Mouse (Mus musculus) liver, postnatal 0 days (tissue): Measurements from ENCODE around the gene Fank1. TPM values are rescaled to one million over a fixed set of nuclear protein-coding genes. Genes with fewer than 3 reads are reported as not detected.

Experiments used
- ATAC-seq: fragments of 200-750 bp; cut with Nextera tagmentation; 2 replicates; pipeline ENCODE4 v1.8.0; 2017; ENCODE audit warnings: mild to moderate bottlenecking, moderate library complexity
- DNase-seq: peaks from one replicate; pipeline ENCODE4 v3.0.0-alpha.2; 2016
- H3K27ac ChIP-seq: fragments of 300-500 bp; sonication (generic); 2 replicates; pipeline ENCODE4 v1.5.1; 2014; ENCODE audit warnings: antibody characterized with exemption, moderate library complexity, mild to moderate bottlenecking, low read depth
- H3K27me3 ChIP-seq: fragments of 300-500 bp; sonication (generic); 2 replicates; pipeline ENCODE4 v1.6.1; 2014; ENCODE audit warnings: low read length, control low read depth, mixed read lengths; ENCODE audit not compliant: insufficient read depth
- H3K36me3 ChIP-seq: fragments of 300-500 bp; sonication (generic); replicated peaks from 2 replicates; pipeline ENCODE4 v1.6.1; 2014; ENCODE audit warnings: mild to moderate bottlenecking, control low read depth, low read length, moderate library complexity, mixed read lengths; ENCODE audit not compliant: insufficient read depth
- H3K4me1 ChIP-seq: fragments of 300-500 bp; sonication (generic); 2 replicates; pipeline ENCODE4 v1.6.1; 2014; ENCODE audit warnings: antibody characterized with exemption, mild to moderate bottlenecking, control low read depth; ENCODE audit not compliant: insufficient read depth
- H3K4me2 ChIP-seq: fragments of 300-500 bp; sonication (generic); 2 replicates; pipeline ENCODE4 v1.6.1; 2014; ENCODE audit warnings: low read depth, mild to moderate bottlenecking, low read length, moderate library complexity, mixed read lengths
- H3K4me3 ChIP-seq: fragments of 300-500 bp; sonication (generic); 2 replicates; pipeline ENCODE4 v1.5.1; 2014; ENCODE audit warnings: low read depth, low read length
- H3K9ac ChIP-seq: fragments of 300-500 bp; sonication (generic); replicated peaks from 2 replicates; pipeline ENCODE4 v1.6.1; 2014; ENCODE audit warnings: mild to moderate bottlenecking, moderate library complexity
- H3K9me3 ChIP-seq: fragments of 300-500 bp; sonication (generic); 2 replicates; pipeline ENCODE4 v1.6.1; 2016; ENCODE audit warnings: mild to moderate bottlenecking, control low read depth, low read length, mixed read lengths
- CTCF ChIP-seq: sonication (generic); IDR thresholded peaks from 2 replicates; pipeline ENCODE4 v1.5.1; 2016; ENCODE audit warnings: antibody characterized with exemption, low read depth
- EP300 ChIP-seq: IDR thresholded peaks from 2 replicates; pipeline ENCODE4 v1.6.1; 2016; ENCODE audit warnings: antibody characterized with exemption, low read depth, mild to moderate bottlenecking
- WGBS: fragments of 180-500 bp; shearing (Covaris S2); extraction: QIAGEN DNeasy Blood & Tissue Kit; methylation state at CpG from one replicate; pipeline ENCODE4 v1.1.7; 2014; ENCODE audit not compliant: insufficient replicate concordance; 5-methylcytosine and 5-hydroxymethylcytosine counted together
- polyA plus RNA-seq: library from polyadenylated mRNA; unstranded; fragments of >200 nt; fragmentation: Nextera tagmentation; extraction: Ambion mirVana; gene quantifications from 2 replicates; pipeline ENCODE4 v1.2.1, GENCODE M21; 2015

The Fank1 gene
- polyA plus RNA-seq, 1 experiment from 2014 or later, result not detected

DNA sequence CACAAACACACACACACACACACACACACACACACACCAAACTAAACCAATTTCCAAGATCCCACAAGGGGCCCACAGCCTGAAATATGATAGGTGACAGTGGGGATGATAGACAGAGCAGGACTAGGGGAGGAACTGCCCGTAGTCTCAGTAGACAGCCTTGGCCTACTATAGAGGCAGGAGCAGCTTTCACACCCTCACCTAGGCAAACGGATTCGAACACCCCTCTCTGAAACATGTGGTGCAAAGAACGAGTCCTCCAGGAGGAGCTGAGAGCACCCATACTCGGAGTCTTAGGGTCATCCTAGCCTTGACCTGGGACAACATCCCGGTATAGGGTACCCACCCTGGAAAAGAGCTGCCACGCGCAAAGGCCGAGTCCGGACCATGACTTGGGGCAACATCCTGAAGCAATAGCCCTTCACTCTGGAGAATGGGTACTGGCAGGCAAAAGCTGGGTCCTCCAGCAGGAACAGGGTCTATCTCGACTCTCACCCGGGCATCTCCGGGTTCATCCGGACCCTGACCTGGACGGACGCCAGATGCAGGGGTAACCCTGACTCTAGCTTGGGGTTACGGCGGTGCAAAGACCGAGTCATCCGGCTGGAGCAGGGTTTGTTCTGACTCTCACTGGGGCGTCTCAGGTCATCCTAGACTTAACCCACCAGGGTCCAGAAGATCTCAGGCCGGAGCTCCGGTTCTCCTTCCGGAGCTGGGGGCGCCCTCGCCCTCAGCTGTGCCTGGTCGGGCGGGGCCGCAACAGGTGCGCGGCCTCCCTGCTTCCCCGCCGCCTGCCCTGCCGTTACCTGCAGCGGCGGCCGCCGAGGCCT lies 650 bp upstream of the Fank1 start:
- DNase-seq (peak; percentile 58), ATAC-seq (no peak; the same call in 1 of the 2 replicates)
- H3K4me1 ChIP-seq, result peaks cover 11% of the 10 kb centered on the region
- peak overlapping the region; percentile 48; the same call in 1 of the 2 replicates for H3K27ac ChIP-seq
- peak overlapping the region; percentile 80 for H3K9ac ChIP-seq
- TF ChIP-seq CTCF, result no peak
- no peak for TF ChIP-seq EP300
- peak overlapping the region; percentile 86 for H3K4me3 ChIP-seq
- peak overlapping the region; percentile 90 for H3K4me2 ChIP-seq
- no peaks in the 10 kb centered on the region for H3K27me3 ChIP-seq
- H3K36me3 ChIP-seq, result no peaks in the 10 kb centered on the region
- WGBS, result 5% methylated on average over 28 of the region's 38 CpGs
- no peaks in the 10 kb centered on the region for H3K9me3 ChIP-seq

DNA sequence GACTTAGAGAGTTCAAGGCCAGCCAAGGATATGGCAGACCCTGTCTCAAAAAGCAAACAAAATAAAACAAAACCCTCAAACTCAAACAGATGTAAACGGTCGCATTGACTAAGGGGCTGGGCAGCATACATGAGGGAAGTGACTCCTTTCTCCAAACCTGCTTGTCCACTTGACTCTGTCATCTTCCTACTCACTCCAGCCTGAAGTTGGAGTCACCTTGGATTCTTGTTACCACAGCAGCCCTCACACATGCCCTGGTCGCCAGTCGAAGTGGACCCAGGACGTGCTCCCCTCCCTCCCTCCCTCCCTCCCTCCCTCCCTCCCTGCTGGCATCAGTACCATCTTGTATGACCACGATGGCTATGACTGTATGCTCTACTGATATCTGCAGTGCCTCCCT lies 4.9 kb downstream of the Fank1 start:
- H3K27ac ChIP-seq, result no peak overlapping the region
- TF ChIP-seq EP300 (no peak), CTCF (no peak)
- H3K4me2 ChIP-seq, result no peak overlapping the region
- H3K9ac ChIP-seq, result no peak overlapping the region
- H3K36me3 ChIP-seq, result no peaks in the 10 kb centered on the region
- peaks cover 4% of the 10 kb centered on the region for H3K4me1 ChIP-seq
- ATAC-seq (no peak), DNase-seq (no peak)
- no peaks in the 10 kb centered on the region for H3K27me3 ChIP-seq
- no peaks in the 10 kb centered on the region for H3K9me3 ChIP-seq
- H3K4me3 ChIP-seq, result no peak overlapping the region
- 57% methylated on average over 6 of the region's 6 CpGs for WGBS

DNA sequence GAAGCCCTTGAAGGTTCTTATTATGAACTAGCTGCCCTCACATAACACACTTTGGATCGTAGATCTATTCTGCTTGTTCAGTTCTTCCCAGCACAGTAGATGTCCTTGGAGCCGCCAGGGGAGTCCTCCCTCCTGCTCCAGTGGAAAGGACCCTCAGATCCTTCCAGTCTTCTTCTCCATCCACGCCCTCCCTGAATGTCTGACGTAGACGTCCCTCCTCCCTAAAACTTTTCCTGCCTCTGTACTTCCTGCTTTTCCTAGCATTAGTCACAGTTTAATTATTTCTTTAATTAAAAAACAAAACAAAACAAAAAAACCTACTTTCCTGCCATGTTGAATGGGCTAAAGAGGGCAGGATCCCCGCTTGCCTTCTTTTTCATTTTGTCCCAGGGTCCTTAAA lies 5.3 kb downstream of the Fank1 start:
- no peaks in the 10 kb centered on the region for H3K9me3 ChIP-seq
- H3K9ac ChIP-seq, result no peak overlapping the region
- no peak for DNase-seq
- WGBS, result 61% methylated on average over 6 of the region's 6 CpGs
- H3K27me3 ChIP-seq, result no peaks in the 10 kb centered on the region
- H3K36me3 ChIP-seq, result no peaks in the 10 kb centered on the region
- ATAC-seq, result no peak
- no peak overlapping the region for H3K4me2 ChIP-seq
- H3K4me1 ChIP-seq, result peaks cover under 1% of the 10 kb centered on the region
- no peak overlapping the region for H3K27ac ChIP-seq
- TF ChIP-seq EP300, result no peak
- no peak overlapping the region for H3K4me3 ChIP-seq

DNA sequence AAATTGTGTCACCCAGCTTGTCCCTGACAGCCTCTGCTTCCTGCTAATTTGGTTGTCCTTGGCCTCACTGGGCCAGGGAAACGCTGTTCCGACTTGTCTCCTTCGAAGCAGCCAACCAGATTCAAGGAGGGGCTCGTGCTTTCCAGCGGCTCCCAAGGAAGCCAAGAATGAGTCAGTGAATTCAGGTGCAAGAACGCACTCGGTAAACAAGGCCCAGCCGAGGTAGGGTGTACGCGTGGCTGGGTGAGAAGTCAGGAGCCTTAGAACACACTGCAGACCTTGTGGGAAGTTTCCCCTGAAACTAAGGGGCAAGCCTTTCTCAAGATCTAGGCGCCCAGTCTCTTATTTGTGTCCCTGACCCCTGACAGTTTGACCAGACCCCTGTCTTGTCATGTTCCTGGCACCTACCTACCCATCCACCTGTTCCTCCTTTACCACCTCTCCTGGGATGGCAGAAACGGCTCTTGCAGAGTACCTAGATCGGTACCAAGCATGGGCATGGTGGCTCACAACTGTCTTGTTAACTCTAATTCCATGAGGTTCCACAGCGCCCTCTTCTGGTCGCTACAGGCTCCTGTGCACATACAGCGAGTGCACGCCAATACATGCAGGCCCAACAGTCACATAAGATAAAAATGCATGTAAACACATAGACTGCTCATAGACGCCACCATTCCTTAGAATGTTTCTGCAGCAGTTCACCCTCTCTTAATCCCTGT lies 6.2 kb downstream of the Fank1 start, which contains the start of gene Dhx32:
Gene Dhx32, minus strand, starts transcription at position 10 of the 719 bp plus-strand sequence.
- Histone ChIP-seq H3K27ac (no peak within 1 kb of the TSS), H3K9ac (no peak within 1 kb of the TSS), H3K4me3 (no peak within 1 kb of the TSS), H3K27me3 (no peaks in the 10 kb centered on the region), H3K4me2 (no peak within 1 kb of the TSS), H3K4me1 (no peaks in the 10 kb centered on the region), H3K36me3 (no peaks in the 10 kb centered on the region), H3K9me3 (no peaks in the 10 kb centered on the region)
- TF ChIP-seq EP300 (no peak), CTCF (peak; percentile 84)
- ATAC-seq, result peak; percentile 80
- DNase-seq, result peak; percentile 79
- 37% methylated on average over 18 of the region's 18 CpGs for WGBS

DNA sequence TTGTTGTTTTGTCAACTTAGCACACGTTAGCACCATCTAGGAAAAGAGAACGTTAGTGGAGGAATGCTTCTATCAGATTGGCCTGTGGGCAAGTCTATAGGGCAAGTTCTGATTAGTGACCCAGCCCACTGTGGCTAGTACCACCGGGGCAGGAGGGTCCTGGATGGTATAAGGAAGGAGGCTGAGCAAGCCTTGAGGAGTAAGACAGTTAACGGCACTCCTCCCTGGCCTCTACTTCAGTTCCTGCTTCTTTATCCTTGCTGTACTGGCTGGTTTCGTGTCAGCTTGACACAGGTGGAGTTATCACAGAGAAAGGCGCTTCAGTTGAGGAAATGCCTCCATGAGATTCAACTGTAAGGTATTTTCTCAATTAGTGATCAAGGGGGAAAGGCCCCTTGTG lies 10.9 kb downstream of the Fank1 start:
- Histone ChIP-seq H3K9ac (no peak overlapping the region), H3K27me3 (no peaks in the 10 kb centered on the region), H3K27ac (no peak overlapping the region), H3K9me3 (no peaks in the 10 kb centered on the region), H3K36me3 (no peaks in the 10 kb centered on the region), H3K4me3 (no peak overlapping the region), H3K4me1 (no peaks in the 10 kb centered on the region), H3K4me2 (no peak overlapping the region)
- WGBS, result 73% methylated on average over 6 of the region's 6 CpGs
- no peak for TF ChIP-seq EP300
- no peak for TF ChIP-seq CTCF
- DNase-seq (no peak), ATAC-seq (no peak)

DNA sequence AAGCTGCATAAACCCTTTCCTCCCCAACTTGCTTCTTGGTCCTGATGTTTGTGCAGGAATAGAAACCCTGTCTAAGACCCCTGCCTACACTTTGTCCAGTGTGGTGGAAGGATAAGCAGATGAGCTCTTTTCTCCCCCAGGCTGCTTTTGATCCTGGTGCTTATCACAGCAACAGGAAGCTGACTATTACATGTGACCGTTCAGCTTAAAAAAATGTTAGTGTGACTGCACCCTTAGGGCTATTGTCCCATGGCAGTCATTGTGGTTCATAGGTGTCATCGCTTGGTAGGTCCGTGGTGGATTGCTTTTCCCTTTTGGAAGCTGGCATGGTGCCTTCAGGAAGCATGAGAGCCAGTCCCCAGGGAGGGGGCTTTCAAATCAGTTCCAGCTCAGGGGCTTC lies 11.5 kb downstream of the Fank1 start:
- no peak overlapping the region for H3K9ac ChIP-seq
- H3K27me3 ChIP-seq, result no peaks in the 10 kb centered on the region
- no peak for DNase-seq
- 41% methylated on average over 3 of the region's 3 CpGs for WGBS
- H3K4me3 ChIP-seq, result no peak overlapping the region
- TF ChIP-seq CTCF (no peak), EP300 (no peak)
- no peaks in the 10 kb centered on the region for H3K36me3 ChIP-seq
- H3K4me2 ChIP-seq, result no peak overlapping the region
- H3K27ac ChIP-seq, result no peak overlapping the region
- no peak for ATAC-seq
- H3K4me1 ChIP-seq, result no peaks in the 10 kb centered on the region
- no peaks in the 10 kb centered on the region for H3K9me3 ChIP-seq
